Mouse (Mus musculus) hindbrain, embryonic 16.5 days (tissue): ENCODE results near the gene Pan2. TPM values are rescaled to one million over a fixed set of nuclear protein-coding genes. Genes with fewer than 3 reads are reported as not detected.
"Not testable (repeated sequence)": the region's sequence is repeated elsewhere in the genome, so short reads cannot be mapped to it uniquely, and the experiment has no call there.

Experiments
- ATAC-seq: fragments of 200-750 bp; cut with Nextera tagmentation; 2 replicates; pipeline ENCODE4 v1.8.0; 2017; ENCODE audit warnings: moderate TSS enrichment, moderate library complexity
- H3K27ac ChIP-seq: fragments of 300-500 bp; sonication (generic); 2 replicates; pipeline ENCODE4 v1.5.1; 2014; ENCODE audit warnings: low read depth, mild to moderate bottlenecking, control low read depth, low read length, moderate library complexity
- H3K27me3 ChIP-seq: fragments of 300-500 bp; sonication (generic); replicated peaks from 2 replicates; pipeline ENCODE4 v1.6.1; 2014; ENCODE audit warnings: low read length; ENCODE audit not compliant: control insufficient read depth, insufficient read depth
- H3K36me3 ChIP-seq: fragments of 300-500 bp; sonication (generic); 2 replicates; pipeline ENCODE4 v1.6.1; 2014; ENCODE audit warnings: mild to moderate bottlenecking, low read length, moderate library complexity, mixed read lengths; ENCODE audit not compliant: control insufficient read depth, insufficient read depth
- H3K4me1 ChIP-seq: fragments of 300-500 bp; sonication (generic); 2 replicates; pipeline ENCODE4 v1.6.1; 2014; ENCODE audit warnings: low read depth, low read length; ENCODE audit not compliant: control insufficient read depth, insufficient read depth
- H3K4me2 ChIP-seq: fragments of 300-500 bp; sonication (generic); 2 replicates; pipeline ENCODE4 v1.6.1; 2014; ENCODE audit warnings: mild to moderate bottlenecking, low read length, control low read depth, moderate library complexity
- H3K4me3 ChIP-seq: fragments of 300-500 bp; sonication (generic); 2 replicates; pipeline ENCODE4 v1.5.1; 2014; ENCODE audit warnings: mild to moderate bottlenecking, low read length, control low read depth, moderate library complexity
- H3K9ac ChIP-seq: fragments of 300-500 bp; sonication (generic); 2 replicates; pipeline ENCODE4 v1.6.1; 2014; ENCODE audit warnings: low read depth, mild to moderate bottlenecking, control low read depth, low read length, moderate library complexity
- H3K9me3 ChIP-seq: fragments of 300-500 bp; sonication (generic); 2 replicates; pipeline ENCODE4 v1.6.1; 2014; ENCODE audit warnings: mild to moderate bottlenecking, low read length, moderate library complexity; ENCODE audit not compliant: control insufficient read depth
- WGBS: fragments of 180-500 bp; shearing (Covaris S2); extraction: QIAGEN DNeasy Blood & Tissue Kit; methylation state at CpG from one replicate; pipeline ENCODE4 v1.1.7; 2014; 5-methylcytosine and 5-hydroxymethylcytosine counted together
- polyA plus RNA-seq: library from polyadenylated mRNA; unstranded; fragments of >200 nt; fragmentation: Nextera tagmentation; extraction: Ambion mirVana; gene quantifications from 2 replicates; pipeline ENCODE4 v1.2.1, GENCODE M21; 2015

Pan2 gene
- polyA plus RNA-seq, 1 experiment from 2014 or later, result 18.2 TPM

GRCm38 (mm10) chr10:128322141-128323108, 19.3 kb downstream of the Pan2 start, which contains the start of gene Cnpy2:
Gene Cnpy2, plus strand, starts transcription at chr10:128322459.
- WGBS, result 1% methylated on average over 40 of the region's 40 CpGs
- H3K36me3 ChIP-seq, result peaks cover 29% of the 10 kb centered on the region
- peak within 1 kb of the TSS; percentile 91 for H3K4me2 ChIP-seq

GRCm38 (mm10) chr10:128323516-128323915, 20.4 kb downstream of the Pan2 start:
- Histone ChIP-seq H3K36me3 (peaks cover 23% of the 10 kb centered on the region), H3K9ac (peak overlapping the region; percentile 44), H3K4me1 (peaks cover 13% of the 10 kb centered on the region), H3K27ac (no peak overlapping the region), H3K4me2 (peak overlapping the region; percentile 91), H3K4me3 (peak overlapping the region; percentile 83), H3K9me3 (no peaks in the 10 kb centered on the region), H3K27me3 (no peaks in the 10 kb centered on the region)
- 85% methylated on average over 8 of the region's 8 CpGs for WGBS
- ATAC-seq, result no peak

More at GRCm38 (mm10) chr10:128322141-128323108, 19.3 kb downstream of the Pan2 start, which contains the start of gene Cnpy2:
- H3K9me3 ChIP-seq, result no peaks in the 10 kb centered on the region
- H3K4me3 ChIP-seq, result peak within 1 kb of the TSS; percentile 83
- H3K27ac ChIP-seq, result peak within 1 kb of the TSS; percentile 97
- H3K4me1 ChIP-seq, result peaks cover 13% of the 10 kb centered on the region
- H3K9ac ChIP-seq, result peak within 1 kb of the TSS; percentile 93
- H3K27me3 ChIP-seq, result no peaks in the 10 kb centered on the region
- ATAC-seq, result peak; percentile 96

GRCm38 (mm10) chr10:128326825-128327224, 23.7 kb downstream of the Pan2 start:
- Histone ChIP-seq H3K9me3 (no peaks in the 10 kb centered on the region), H3K27ac (no peak overlapping the region), H3K4me1 (peaks cover 9% of the 10 kb centered on the region), H3K36me3 (peaks cover 17% of the 10 kb centered on the region), H3K4me2 (no peak overlapping the region), H3K9ac (no peak overlapping the region), H3K27me3 (no peaks in the 10 kb centered on the region), H3K4me3 (no peak overlapping the region)
- ATAC-seq, result no peak
- WGBS, result 96% methylated on average over 8 of the region's 8 CpGs

GRCm38 (mm10) chr10:128327610-128328009, 24.5 kb downstream of the Pan2 start:
- H3K36me3 ChIP-seq, result peaks cover 17% of the 10 kb centered on the region
- no peaks in the 10 kb centered on the region for H3K9me3 ChIP-seq
- no peak overlapping the region for H3K9ac ChIP-seq
- H3K4me3 ChIP-seq, result no peak overlapping the region
- no peaks in the 10 kb centered on the region for H3K27me3 ChIP-seq
- ATAC-seq, result no peak
- H3K27ac ChIP-seq, result no peak overlapping the region
- H3K4me2 ChIP-seq, result no peak overlapping the region
- H3K4me1 ChIP-seq, result peaks cover 9% of the 10 kb centered on the region
- 83% methylated on average over 10 of the region's 10 CpGs for WGBS

- WGBS, result 80% methylated on average over 5 of the region's 6 CpGs
- ATAC-seq, H3K36me3 ChIP-seq, H3K4me2 ChIP-seq, H3K9me3 ChIP-seq, H3K27me3 ChIP-seq, H3K27ac ChIP-seq, H3K4me1 ChIP-seq, H3K4me3 ChIP-seq, H3K9ac ChIP-seq: not testable (repeated sequence)
These were observed 29.5 kb downstream of the Pan2 start for GRCm38 (mm10) chr10:128332358-128333249.

- H3K4me1 ChIP-seq, result peaks cover 18% of the 10 kb centered on the region
- no peaks in the 10 kb centered on the region for H3K9me3 ChIP-seq
- no peak overlapping the region for H3K4me2 ChIP-seq
- no peak for ATAC-seq
- H3K9ac ChIP-seq, result no peak overlapping the region
- no peaks in the 10 kb centered on the region for H3K36me3 ChIP-seq
- WGBS, result 4% methylated on average over 4 of the region's 4 CpGs
- H3K4me3 ChIP-seq, result no peak overlapping the region
- H3K27ac ChIP-seq, result no peak overlapping the region
- no peaks in the 10 kb centered on the region for H3K27me3 ChIP-seq
These were observed 32.4 kb downstream of the Pan2 start for GRCm38 (mm10) chr10:128335582-128335981.

- Histone ChIP-seq H3K9me3 (no peaks in the 10 kb centered on the region), H3K4me2 (no peak overlapping the region), H3K4me3 (no peak overlapping the region), H3K9ac (no peak overlapping the region), H3K4me1 (peaks cover 18% of the 10 kb centered on the region), H3K36me3 (no peaks in the 10 kb centered on the region), H3K27me3 (no peaks in the 10 kb centered on the region), H3K27ac (no peak overlapping the region)
- no peak for ATAC-seq
- WGBS, result 95% methylated on average over 3 of the region's 3 CpGs
These were observed 33.1 kb downstream of the Pan2 start for GRCm38 (mm10) chr10:128336195-128336594.

- peak overlapping the region; percentile 91; the same call in 1 of the 2 replicates for H3K4me2 ChIP-seq
- no peaks in the 10 kb centered on the region for H3K36me3 ChIP-seq
- ATAC-seq, result no peak
- H3K4me3 ChIP-seq, result no peak overlapping the region
- H3K27ac ChIP-seq, result no peak overlapping the region
- H3K4me1 ChIP-seq, result peaks cover 18% of the 10 kb centered on the region
- H3K9ac ChIP-seq, result no peak overlapping the region
- WGBS, result 89% methylated on average over 3 of the region's 3 CpGs
- no peaks in the 10 kb centered on the region for H3K27me3 ChIP-seq
- no peaks in the 10 kb centered on the region for H3K9me3 ChIP-seq
These were observed 33.5 kb downstream of the Pan2 start for GRCm38 (mm10) chr10:128336597-128336996.
